Mouse (Mus musculus) thymus, postnatal 25 days (tissue): ENCODE results near the gene Cfap100.

Experiments used
- DNase-seq: peaks from one replicate; pipeline ENCODE4 v3.0.0; 2022

Gene Cfap100

DNA sequence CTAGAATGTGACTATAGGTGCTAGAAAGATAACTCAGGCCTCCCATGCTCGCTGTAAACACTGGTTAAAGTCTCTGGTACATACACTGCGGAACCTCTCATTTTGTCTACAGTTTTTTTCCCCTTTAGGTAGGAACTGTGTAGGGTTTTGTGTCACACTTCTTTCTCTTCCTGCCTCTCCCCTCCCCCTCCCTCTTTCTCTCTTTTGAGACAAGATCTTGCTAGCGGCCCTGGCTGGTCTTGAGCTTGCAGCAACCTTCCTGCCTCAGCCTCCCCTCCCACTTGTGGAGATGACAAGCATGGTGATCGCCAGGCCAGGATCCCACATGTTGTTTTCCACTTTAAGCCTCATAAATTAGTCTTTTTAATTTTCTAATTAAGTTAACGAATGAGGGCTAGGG lies 25.2 kb upstream of the Cfap100 start:
- DNase-seq: no peak

DNA sequence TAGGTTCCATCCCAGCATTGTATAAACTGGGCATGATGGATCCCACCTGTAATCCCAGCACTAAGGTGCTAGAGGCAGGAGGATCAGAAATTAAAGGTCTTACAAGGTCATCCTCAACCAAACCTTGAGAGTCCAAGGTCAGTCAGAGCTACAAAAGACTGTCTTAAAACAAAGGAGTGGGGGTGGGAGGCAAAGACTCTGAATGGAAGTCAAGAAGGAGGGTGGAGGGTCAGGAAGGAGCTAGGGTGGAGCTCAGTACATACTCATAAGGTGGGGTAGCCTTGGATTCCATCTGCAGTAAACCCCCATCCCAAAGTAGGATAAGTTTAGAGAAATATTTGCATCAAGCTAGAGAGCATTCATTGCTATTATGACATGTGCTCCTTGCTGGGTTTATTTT lies 24.0 kb upstream of the Cfap100 start:
- DNase-seq: no peak

DNA sequence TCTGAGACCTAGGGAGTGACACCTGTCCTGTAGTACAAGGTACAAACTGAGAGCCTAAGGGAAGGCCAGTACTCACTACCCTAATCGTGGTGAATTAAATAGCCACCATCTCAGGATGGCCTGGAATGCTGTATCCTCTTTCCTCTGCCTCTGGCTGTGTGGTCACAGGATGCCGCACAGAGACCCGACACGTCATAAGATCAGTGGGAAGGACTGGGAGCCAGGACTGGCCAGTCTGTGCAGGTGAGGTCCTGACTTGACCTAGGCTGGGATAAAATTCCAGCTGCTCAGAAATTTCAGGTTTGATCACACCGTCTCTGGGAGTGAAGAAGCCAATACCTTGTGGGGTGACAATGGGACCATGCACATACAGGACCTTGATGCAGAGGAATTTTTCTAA lies 22.9 kb upstream of the Cfap100 start:
- DNase-seq: no peak

DNA sequence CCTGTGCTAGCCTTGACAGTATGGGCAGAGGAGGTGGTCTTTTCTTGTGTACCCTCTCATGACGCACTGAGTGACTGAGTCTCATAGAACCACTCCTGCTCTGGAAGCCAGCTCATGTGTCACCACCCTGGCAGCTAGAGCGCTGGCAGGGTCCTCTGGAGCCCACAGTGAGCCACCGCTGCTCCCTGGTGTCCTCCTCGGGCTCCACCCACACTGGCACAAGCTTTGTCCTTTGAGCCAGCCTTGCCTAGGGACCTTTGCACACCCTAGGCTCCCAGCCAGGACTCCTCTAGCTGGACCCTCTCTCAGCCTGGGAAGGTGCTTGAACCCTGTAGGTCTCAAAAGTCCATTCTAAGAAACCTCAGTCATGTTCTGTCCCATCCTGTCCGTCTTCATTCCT lies 22.1 kb upstream of the Cfap100 start:
- no peak for DNase-seq

DNA sequence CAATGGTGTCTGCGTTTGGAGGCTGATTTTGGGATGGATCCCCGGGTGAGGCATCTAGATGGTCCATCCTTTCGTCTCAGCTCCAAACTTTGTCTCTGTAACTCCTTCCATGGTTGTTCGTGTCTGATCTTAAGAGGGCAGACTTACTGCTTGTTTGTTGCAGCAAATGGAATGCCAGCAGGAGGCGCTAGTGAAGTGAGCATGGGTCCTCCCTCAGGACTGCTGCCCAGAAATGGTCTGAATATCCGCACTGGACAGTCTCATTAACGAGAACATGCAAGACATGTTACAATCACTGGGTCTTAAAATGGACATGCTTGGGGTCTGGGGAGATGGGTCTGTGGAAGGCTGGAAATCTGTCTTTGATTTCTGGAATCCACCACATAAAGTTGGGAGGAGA lies 21.6 kb upstream of the Cfap100 start:
- peak; percentile 26 for DNase-seq

DNA sequence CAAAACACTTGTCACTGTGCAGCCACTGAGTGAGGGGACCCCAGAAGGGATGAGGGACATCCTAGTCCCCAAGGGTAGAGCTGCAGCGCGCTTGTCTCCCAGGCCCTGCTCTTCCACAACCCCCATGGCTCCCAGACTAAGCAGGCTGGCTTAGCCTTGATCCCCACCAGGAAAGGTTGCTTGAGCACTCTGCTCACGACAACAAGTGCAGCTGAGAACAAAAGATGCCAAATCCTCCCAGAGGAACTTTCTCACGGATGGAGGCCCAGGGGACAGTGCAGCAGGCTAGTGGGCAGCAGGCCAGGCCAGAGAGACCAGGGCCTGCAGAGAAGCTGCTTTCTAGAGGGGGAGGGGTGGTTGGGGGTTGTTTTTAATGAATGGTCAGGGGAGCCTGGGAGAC lies 18.3 kb upstream of the Cfap100 start:
- no peak for DNase-seq

DNA sequence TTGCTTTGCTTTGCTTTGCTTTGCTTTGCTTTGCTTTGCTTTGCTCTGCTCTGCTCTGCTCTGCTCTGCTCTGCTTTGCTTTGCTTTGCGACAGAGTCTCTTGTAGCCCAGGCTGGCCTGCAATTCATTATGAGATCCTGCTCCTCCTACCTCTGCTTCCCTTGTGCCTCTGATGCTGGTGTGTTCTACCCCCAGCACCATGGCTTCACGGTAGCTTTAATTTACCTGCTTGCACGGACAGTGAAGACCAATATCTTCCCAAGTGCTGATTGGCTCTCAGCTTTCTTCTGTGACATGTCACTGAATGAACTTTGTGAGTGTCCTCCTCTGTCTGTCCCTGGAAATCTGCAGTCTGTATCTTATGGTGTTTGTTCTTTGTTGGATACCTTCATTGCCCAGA lies 8.4 kb upstream of the Cfap100 start:
- DNase-seq: no peak

DNA sequence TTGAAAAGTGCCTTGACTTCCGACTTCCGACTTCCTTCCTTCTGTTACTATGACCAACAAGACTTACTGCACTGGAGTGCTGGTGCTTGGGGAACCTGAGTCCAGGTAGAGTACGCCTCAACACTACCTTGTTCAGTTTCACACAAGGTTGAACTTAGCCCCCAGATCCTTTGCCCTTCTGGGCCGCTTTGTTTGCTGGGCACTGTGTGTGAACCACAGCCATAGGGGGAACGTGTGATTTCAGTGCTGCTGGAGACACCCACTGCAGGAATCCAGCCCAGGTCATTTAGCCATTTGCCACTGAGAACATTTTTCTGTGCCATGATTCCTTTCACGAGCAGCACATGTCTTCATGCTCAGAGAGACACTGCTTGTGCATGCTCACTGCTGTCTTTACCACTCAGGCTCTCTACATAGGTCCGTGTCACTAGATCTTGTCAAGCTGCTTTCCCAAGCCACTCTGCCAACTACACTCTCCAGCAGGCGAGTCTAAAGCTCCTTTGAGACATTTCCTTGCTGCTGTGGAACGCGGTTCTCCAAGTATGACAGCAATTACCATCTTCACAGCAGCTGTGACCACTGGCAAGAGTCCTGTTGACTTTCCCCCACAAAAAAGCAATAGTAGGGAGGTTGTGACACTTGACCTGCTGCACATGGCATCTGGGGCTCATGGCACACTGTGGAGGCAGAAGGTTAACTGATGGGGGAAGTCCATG lies 7.8 kb upstream of the Cfap100 start:
- no peak for DNase-seq

DNA sequence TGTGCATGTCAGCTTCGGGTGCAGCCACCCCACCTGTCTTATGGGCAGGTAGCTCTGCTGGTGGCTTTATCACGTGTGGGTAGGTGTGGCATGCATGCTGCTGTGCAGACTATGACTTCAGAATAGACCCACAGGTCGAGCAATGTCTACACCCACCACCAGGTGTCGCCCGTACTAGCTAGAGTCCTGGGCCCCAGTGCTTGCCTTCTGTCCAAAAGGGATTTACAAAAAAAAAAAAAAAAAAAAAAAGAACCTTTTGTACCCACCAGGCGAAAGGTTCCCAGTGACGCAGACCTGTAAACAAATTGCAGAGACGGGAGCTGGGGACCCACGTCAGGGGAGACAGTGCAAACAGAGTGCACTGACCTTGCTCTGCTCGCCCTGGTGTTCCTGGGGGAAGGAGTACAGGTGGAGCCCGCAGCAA lies 6.6 kb upstream of the Cfap100 start:
- peak; percentile 65 for DNase-seq

DNA sequence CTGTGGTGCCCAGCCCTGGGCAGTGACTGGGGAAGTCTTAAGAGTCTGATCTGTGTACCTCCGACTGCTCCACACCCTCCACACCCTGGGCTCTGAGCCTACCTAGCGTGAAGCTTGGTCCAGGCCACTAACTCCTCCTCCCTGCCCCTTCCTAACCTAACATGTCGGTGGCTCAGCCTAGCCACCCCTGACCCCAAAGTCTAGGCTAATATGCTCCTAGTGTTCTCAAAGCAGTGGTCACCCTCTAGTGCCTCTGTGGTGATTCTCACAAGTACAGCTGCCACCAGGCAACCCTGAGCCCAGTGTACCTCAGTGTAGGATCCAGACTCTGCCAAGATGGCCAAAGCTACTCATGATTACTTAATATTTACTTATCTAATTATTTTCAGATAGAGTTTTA lies 6.1 kb upstream of the Cfap100 start:
- DNase-seq: no peak

DNA sequence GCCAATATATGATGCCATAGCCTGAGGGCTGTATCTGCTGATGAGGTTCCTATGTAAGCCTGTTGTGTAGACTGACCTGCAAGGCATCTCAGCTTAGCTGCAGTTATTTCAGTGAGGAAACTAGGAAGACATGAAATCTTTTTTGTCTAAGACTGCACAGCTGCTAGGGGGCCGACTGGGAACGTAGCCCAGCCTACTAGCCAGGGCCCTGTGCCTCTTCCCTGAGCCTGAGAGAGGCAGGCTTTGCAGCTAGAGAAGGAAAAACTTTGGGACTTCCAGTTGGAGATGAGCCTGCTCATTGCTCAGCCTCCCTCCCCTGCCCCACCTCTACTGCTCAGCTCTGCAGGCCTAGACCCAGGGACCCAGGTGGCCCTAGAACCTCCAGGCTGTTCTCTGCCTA lies 2.9 kb upstream of the Cfap100 start:
- DNase-seq: no peak

DNA sequence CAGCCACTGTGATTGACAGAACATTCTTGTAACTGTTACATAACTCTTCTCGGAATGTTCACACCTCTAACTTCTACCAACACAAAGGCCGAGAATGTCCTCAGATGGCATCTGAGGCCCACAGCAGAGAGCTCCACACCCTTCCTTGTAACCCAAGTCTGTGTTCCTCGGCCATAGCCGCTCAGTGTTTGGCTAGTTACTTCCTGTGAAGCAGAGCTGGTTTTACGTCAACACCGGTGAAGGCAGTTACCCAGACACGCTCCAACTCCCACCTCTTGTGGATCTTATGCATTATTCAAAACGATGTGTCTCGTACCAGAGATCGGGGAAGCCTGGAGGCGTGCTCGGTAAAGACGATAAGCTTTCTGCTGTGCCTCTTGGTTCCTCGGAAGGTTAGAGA lies 1.3 kb upstream of the Cfap100 start:
- DNase-seq: no peak

DNA sequence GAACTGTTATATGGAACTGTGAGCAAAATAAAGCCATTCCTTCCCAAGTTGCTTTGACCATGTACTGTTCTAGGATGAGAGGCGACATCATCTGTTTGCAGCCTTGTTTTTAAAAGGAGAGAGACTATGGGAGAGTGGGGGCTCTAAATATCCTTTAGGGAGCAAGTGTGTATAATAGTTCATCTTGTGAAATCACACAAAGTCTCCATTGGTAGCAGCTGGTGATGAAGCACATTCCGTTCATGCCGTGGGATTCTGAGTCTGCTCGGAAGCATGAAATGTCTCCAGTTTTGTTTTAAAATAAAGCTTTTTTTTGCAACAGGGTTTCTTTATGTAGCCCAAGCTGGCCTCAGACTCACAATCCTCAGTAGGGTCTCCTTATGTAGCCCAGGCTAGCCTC lies 2.6 kb downstream of the Cfap100 start:
- DNase-seq: no peak

DNA sequence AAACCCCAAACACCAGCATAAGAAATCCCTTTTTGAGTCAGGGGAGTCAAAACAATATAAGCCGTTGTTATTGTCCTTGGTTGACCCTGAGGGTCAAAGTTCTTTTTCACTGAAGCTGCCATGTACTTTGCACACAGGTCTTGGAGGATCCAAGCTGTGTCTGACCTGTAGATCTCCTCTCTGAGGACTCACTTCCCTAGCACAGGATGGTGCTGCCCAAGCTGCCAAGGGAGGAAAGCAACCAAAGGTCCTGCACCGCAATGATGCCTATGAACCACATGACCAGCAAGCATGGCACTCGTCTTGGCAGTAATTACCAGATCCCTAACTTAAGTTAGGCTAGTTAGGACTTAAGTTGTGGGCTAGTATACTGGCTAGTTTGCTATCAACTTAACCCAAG lies 3.2 kb downstream of the Cfap100 start:
- no peak for DNase-seq

DNA sequence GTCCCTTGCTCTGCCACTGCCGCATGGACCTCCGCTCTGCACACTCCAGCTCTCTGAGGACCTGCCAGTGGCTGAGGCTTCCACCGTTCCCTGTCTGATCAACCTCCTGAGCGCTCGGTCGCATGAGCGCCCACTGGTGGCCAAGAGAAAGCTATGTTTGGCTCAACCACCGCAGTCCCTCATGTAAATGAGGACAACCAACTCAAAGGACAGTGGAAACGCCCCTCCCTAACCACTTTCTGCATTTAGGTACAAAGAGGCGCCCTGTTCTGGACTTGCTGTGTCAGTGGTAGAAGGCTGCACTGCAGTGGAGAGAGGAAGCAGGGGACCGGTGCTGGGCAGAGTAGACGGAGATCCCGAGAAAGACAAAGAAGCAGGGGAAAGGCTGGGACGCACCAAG lies 6.0 kb downstream of the Cfap100 start:
- peak; percentile 83 for DNase-seq

DNA sequence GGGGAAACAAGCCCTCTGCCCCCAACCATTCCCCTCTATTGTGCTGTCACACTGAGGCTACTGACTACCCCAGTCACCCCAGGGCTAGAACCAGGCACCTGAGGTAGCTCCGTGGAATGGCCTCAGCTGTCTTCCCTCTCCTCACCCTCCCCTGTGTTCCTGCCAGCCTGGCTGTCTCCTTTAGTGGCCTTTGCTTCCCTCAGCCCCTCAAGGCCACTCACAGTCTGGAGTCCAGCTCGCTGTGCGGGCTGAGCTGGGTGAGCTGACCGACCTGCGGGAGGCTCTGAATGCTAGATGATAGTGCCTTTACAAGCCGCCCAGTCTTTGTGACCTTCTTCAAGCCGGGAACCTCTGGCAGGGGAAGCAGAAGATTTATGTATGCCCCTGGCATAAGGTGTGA lies 16.7 kb downstream of the Cfap100 start:
- no peak for DNase-seq

DNA sequence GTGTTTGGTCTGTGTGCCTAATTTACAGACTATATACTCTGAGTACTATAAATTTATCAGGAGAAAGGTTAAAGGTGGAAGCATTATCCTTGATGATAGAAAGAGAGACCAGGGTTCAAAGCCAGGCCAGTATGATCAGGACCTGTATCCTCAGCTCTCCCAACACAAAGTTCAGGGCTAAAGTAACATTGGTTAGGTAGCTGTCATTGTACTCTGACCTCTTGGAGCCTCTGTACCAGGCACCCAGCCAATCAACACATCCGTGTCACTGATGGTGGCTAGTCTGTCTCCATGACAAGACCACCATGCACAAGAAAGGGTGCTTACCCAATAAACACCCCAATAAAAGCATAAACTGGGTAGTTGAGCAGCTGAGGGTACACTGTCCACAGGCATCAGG lies 17.6 kb downstream of the Cfap100 start:
- DNase-seq: no peak

DNA sequence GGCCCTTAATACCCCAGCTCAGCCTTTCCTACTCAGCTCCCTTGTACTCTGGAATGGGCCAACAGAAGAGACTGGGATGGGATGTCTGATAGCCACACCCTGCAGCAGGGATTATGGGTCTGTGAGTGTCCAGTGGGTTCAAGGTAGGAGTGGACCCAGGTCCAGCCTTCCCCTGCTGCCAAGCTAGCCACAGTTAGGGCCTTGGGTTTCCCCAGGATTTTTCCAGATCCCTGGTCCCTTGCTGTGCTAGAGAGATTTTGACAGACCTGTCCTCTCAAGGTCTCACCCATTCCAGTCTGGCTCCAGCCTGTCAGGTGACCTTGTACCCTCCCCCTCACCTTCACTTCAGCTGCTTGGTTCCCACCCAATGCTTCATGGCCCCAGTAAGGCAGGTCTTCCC lies 20.0 kb downstream of the Cfap100 start:
- DNase-seq: no peak

DNA sequence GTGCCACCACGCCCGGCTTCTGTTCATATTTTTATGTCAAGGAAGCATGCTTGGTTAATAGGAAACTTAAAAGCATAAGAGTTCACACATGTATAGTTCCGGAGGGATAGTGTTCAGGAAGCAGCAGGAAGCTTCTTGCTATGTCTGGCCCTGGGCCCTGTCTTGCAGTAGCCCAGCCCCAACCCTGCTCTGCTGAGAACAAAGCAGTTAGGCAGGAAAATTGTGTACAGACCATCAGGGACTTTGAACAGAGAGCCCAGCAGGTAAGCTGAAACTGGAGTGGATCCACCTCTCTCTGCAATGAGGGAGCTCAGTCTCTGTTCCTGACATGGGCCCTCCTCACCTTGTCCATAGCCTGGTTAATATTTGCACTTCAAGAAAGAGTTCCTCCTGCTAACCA lies 31.3 kb downstream of the Cfap100 start:
- DNase-seq: no peak

DNA sequence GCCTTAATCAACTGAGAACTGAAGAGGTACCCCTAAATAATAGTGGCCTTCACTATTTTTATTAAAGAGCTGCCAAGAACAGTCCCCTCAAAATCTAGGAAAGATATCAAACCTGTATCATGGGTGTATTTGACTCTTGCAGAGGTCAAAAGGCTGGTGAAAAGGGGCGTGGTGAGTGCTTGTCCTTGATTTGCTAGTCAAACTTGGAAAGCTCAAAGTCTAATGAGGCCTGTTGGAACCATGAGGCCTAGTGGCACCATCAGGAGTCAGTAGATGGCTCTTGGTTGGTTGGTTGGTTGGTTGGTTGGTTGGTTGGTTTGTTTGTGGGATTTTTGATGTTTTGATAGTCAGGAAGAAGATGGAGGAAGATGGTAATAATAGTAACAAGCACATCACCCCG lies 32.8 kb downstream of the Cfap100 start:
- DNase-seq: no peak

DNA sequence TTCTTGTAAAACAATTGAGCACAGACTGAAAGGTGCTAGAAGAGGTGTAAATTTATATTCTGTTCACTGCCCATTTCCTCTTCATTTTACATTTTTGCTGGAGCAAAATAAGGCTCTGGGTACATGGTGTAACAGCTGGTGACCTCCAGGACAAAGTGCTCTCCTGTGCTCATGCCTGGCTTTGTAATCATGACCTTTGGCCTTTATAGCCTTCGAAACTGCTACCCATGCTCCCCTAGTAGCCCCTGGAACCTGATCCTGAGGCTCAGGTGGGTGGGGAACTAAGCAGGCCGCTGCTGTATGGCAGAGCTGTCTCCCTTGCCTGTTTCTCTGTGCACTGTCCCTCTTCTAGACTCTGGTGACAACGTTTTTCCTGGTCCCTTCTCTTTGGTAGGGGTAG lies 34.6 kb downstream of the Cfap100 start:
- DNase-seq: no peak

DNA sequence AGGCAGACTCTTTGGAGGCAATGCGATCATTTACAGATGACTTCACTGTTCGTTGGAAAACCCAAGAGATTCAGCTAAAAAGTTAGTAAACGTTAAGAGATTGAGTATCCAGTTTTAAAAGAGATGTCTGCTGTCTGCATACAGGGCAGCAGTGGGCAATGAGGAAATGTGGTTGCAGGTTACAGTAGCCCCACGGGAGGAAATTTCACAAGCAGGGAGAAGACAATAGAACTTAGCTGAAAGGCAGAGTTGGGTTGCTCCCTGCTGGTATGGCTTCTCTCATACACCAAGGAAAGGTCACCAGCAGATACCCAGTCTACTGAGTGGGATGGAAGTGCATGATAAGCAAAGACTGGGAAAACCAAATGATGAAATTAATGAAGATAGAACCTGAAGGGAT lies 38.0 kb downstream of the Cfap100 start:
- DNase-seq: no peak

DNA sequence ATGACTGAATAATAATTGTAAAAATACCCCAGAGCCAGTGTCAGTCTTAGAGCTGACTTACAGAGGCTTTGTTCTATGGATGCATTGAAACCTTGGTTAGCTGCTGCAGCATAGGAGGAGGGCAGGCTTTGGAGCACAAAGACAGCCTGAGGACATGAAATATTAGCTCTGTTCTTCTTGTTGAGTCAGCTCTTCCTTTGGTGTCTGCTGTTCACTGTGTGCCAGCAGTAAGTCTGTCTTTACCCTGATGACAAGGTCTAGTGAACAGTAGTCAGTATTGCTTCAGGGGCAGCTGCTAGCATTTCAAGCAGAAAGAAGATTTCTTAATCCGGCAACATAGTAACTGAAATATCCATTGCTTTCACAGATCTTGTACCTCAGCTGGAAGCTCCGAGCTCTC lies 47.1 kb downstream of the Cfap100 start:
- no peak for DNase-seq

DNA sequence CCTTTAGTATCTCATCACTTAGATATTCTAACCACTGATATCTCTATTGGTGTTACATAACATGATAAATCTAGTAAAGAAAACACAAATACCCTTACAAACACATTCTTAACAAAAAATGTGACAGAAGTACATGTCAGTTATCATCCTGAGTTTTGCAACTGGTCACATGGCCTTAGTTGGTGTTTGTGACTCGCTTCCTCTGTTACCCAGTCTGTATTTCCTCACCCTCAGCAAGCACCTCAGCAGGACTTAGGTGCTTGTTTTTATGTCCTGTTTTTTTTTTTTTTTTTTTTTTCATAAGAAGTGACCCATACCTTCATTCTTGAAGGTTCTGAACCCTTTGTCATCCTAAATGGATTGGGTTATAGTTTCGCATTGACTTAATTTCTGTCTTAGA lies 50.9 kb downstream of the Cfap100 start:
- no peak for DNase-seq

DNA sequence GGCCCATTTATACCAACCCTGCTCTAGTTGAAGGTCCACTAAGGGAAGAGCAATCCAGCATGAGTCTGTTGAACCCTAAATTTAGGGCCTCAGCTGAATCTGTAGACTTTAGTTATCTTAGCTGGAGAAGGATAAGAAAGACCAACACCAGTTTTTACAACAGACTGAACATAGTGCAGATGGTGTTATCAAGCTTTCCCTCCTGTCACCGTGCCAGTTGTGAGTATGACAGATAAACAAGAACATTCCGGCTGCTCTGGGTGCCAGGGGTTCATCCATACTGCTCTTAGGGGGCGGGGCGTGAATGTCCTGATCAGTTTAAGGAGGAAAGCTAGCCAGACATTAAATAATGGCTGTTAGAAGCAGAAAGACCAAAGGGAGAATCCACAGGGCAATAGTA lies 54.0 kb downstream of the Cfap100 start:
- DNase-seq: no peak
